Mouse (Mus musculus): Measurements from ENCODE around the gene Bst1.

GRCm38 (mm10) chr5:43800700-43801099 lies 18.0 kb upstream of the Bst1 start:
- no peak for TF ChIP-seq CTCF (IDR thresholded peaks at IDR 0.05; ENCODE audit: low read depth)
- TF ChIP-seq EP300 (IDR thresholded peaks at IDR 0.05; ENCODE audit: low read depth) = no peak
